Comparison of ENCODE assay signal across 26 mouse cellular contexts in genomic region chr11:7202206-7202605, GRCm38 (mm10). TPM values are rescaled to one million over a fixed set of nuclear protein-coding genes. Genes with fewer than 3 reads are reported as not detected.
DNase-seq lines count a peak whose midpoint lies in the region; ATAC-seq and TF ChIP-seq lines count a peak whose summit lies in the region.
"Had no signal": no experiment of that assay in that cellular context is flagged by ENCODE, and none has a peak within 500 bp of the region (broad histone marks: within the 10 kb centered on the region; RNA-seq: fewer than 3 reads in every experiment).

No protein-coding gene starts in this region.

- DNase-seq in embryonic facial prominence, embryonic 14.5 days (ENCODE audit: low spot score) = no peak
- DNase-seq in embryonic facial prominence, embryonic 10.5 days (ENCODE audit: low spot score) = no peak
- DNase-seq in lung, embryonic 14.5 days = peak; percentile 17
- DNase-seq in lung, postnatal 4 days = no peak
- peak; percentile 66 for DNase-seq in NIH3T3 (ENCODE audit: low read depth)
- DNase-seq: adrenal gland, adult 2 months; adrenal gland, postnatal 10 days; adrenal gland, postnatal 25 days; B cell, adult 2 months; cerebellum, adult 11 months; cerebellum, adult 18-20 months; cerebellum, adult 8-10 months; cerebellum, adult 9-11 months; cerebellum, postnatal 14 days; cerebellum, postnatal 36 days; embryo, embryonic 11 days had no signal

- no peaks in the 10 kb centered on the region for H3K9me3 ChIP-seq in embryonic facial prominence, embryonic 14.5 days (ENCODE audit: control insufficient read depth, low read length)
- no peaks in the 10 kb centered on the region for H3K9me3 ChIP-seq in embryonic facial prominence, embryonic 10.5 days
- H3K9me3 ChIP-seq in lung, embryonic 14.5 days (ENCODE audit: low read depth, low read length) = no peaks in the 10 kb centered on the region
- H3K9me3 ChIP-seq: embryonic facial prominence, embryonic 12.5 days; embryonic facial prominence, embryonic 15.5 days; forebrain, embryonic 10.5 days; forebrain, embryonic 12.5 days had no signal

- no peaks in the 10 kb centered on the region for H3K4me1 ChIP-seq in embryonic facial prominence, embryonic 14.5 days (ENCODE audit: control insufficient read depth, insufficient read depth, low read length)
- peaks cover 10% of the 10 kb centered on the region for H3K4me1 ChIP-seq in embryonic facial prominence, embryonic 10.5 days
- no peaks in the 10 kb centered on the region for H3K4me1 ChIP-seq in lung, embryonic 14.5 days (ENCODE audit: insufficient read depth)
- H3K4me1 ChIP-seq: embryonic facial prominence, embryonic 12.5 days; embryonic facial prominence, embryonic 15.5 days had no signal

- H3K4me2 ChIP-seq in embryonic facial prominence, embryonic 14.5 days (ENCODE audit: low read depth, low read length) = no peak overlapping the region
- no peak overlapping the region for H3K4me2 ChIP-seq in lung, embryonic 14.5 days
- H3K4me2 ChIP-seq: embryonic facial prominence, embryonic 12.5 days; embryonic facial prominence, embryonic 15.5 days; forebrain, embryonic 12.5 days had no signal

- H3K9ac ChIP-seq in embryonic facial prominence, embryonic 14.5 days (ENCODE audit: low read depth, low read length) = no peak overlapping the region
- no peak overlapping the region for H3K9ac ChIP-seq in lung, embryonic 14.5 days
- H3K9ac ChIP-seq: embryonic facial prominence, embryonic 12.5 days; embryonic facial prominence, embryonic 15.5 days; forebrain, embryonic 12.5 days had no signal

- no peak overlapping the region for H3K27ac ChIP-seq in embryonic facial prominence, embryonic 14.5 days (replicated peaks; ENCODE audit: low read depth, low read length)
- H3K27ac ChIP-seq in embryonic facial prominence, embryonic 10.5 days (replicated peaks) = no peak overlapping the region
- no peak overlapping the region for H3K27ac ChIP-seq in lung, embryonic 14.5 days (ENCODE audit: low read depth)
- H3K27ac ChIP-seq: embryonic facial prominence, embryonic 12.5 days; embryonic facial prominence, embryonic 15.5 days; forebrain, embryonic 12.5 days had no signal

- H3K36me3 ChIP-seq in embryonic facial prominence, embryonic 14.5 days (ENCODE audit: control insufficient read depth, insufficient read depth, low read length) = peaks cover 11% of the 10 kb centered on the region
- H3K36me3 ChIP-seq in embryonic facial prominence, embryonic 10.5 days (replicated peaks) = no peaks in the 10 kb centered on the region
- no peaks in the 10 kb centered on the region for H3K36me3 ChIP-seq in lung, embryonic 14.5 days (ENCODE audit: insufficient read depth)
- H3K36me3 ChIP-seq: embryonic facial prominence, embryonic 12.5 days; forebrain, embryonic 10.5 days; forebrain, embryonic 12.5 days; G1E had no signal

- ATAC-seq in embryonic facial prominence, embryonic 14.5 days (ENCODE audit: low read depth) = peak; percentile 32; the same call in 1 of the 2 replicates
- ATAC-seq in lung, embryonic 14.5 days (ENCODE audit: insufficient read depth) = no peak
- ATAC-seq: CD4-positive, CD25-positive, alpha-beta regulatory T cell, adult 4 months; forebrain, embryonic 14.5 days; forebrain, embryonic 16.5 days had no signal

- 39% methylated on average over 7 of the region's 7 CpGs for WGBS in embryonic facial prominence, embryonic 14.5 days
- WGBS in embryonic facial prominence, embryonic 10.5 days = 75% methylated on average over 7 of the region's 7 CpGs
- 50% methylated on average over 7 of the region's 7 CpGs for WGBS in lung, embryonic 14.5 days

- no peak overlapping the region for H3K4me3 ChIP-seq in embryonic facial prominence, embryonic 14.5 days (ENCODE audit: low read depth, low read length)
- no peak overlapping the region for H3K4me3 ChIP-seq in embryonic facial prominence, embryonic 10.5 days
- no peak overlapping the region for H3K4me3 ChIP-seq in lung, embryonic 14.5 days (ENCODE audit: low read depth, low read length)
- H3K4me3 ChIP-seq: embryonic facial prominence, embryonic 12.5 days; embryonic facial prominence, embryonic 15.5 days; erythroblast, embryonic 14.5 days; forebrain, embryonic 10.5 days; forebrain, embryonic 12.5 days had no signal

- TF ChIP-seq CTCF in lung, embryonic 14.5 days (IDR thresholded peaks at IDR 0.05; ENCODE audit: low read depth) = no peak

- H3K27me3 ChIP-seq in embryonic facial prominence, embryonic 14.5 days (replicated peaks; ENCODE audit: control insufficient read depth, insufficient read depth, low read length) = no peaks in the 10 kb centered on the region
- H3K27me3 ChIP-seq in embryonic facial prominence, embryonic 10.5 days (replicated peaks; ENCODE audit: low read depth, poor library complexity, severe bottlenecking) = 0 out of 2 replicates have a peak, but pooled peaks cover 4% of the 10 kb centered on the region
- no peaks in the 10 kb centered on the region for H3K27me3 ChIP-seq in lung, embryonic 14.5 days (ENCODE audit: insufficient read depth, low read length)
- H3K27me3 ChIP-seq: embryonic facial prominence, embryonic 15.5 days; forebrain, embryonic 12.5 days had no signal

RNA-seq across cellular contexts. Expression of gene Igfbp1, which starts 4.6 kb away (rescaled TPM):
- 0.40 and 0.52 TPM in 2 replicates for polyA plus RNA-seq in embryonic facial prominence, embryonic 14.5 days (2014; fragmentation: Nextera tagmentation; extraction: Ambion mirVana)
- polyA plus RNA-seq in embryonic facial prominence, embryonic 10.5 days (2016; fragmentation: Nextera tagmentation; extraction: Ambion mirVana) = 0.12 TPM in 1 of 2 replicates, not detected in the other
- polyA plus RNA-seq in lung, embryonic 14.5 days (2014; fragmentation: Nextera tagmentation; extraction: Ambion mirVana) = 0.12 and 0.41 TPM in 2 replicates
- polyA plus RNA-seq: CD4-positive, CD25-positive, alpha-beta regulatory T cell, adult 4 months; forebrain, embryonic 12.5 days; G1E had no signal

RNA-seq across cellular contexts. Expression of gene Igfbp3, which starts 11.5 kb away (rescaled TPM):
- 258 and 266 TPM in 2 replicates for polyA plus RNA-seq in embryonic facial prominence, embryonic 14.5 days (2014; fragmentation: Nextera tagmentation; extraction: Ambion mirVana)
- 30.2 and 32.3 TPM in 2 replicates for polyA plus RNA-seq in embryonic facial prominence, embryonic 10.5 days (2016; fragmentation: Nextera tagmentation; extraction: Ambion mirVana)
- polyA plus RNA-seq in lung, embryonic 14.5 days (2014; fragmentation: Nextera tagmentation; extraction: Ambion mirVana) = 14.4 and 15.3 TPM in 2 replicates
- polyA plus RNA-seq: CD4-positive, CD25-positive, alpha-beta regulatory T cell, adult 4 months; G1E had no signal

RNA-seq across cellular contexts. Expression of gene Gm11985, which starts 13.8 kb away (rescaled TPM):
- not detected in 2 replicates for polyA plus RNA-seq in embryonic facial prominence, embryonic 14.5 days (2014; fragmentation: Nextera tagmentation; extraction: Ambion mirVana)
- polyA plus RNA-seq in embryonic facial prominence, embryonic 10.5 days (2016; fragmentation: Nextera tagmentation; extraction: Ambion mirVana) = 0.15 TPM in 1 of 2 replicates, not detected in the other
- not detected in 2 replicates for polyA plus RNA-seq in lung, embryonic 14.5 days (2014; fragmentation: Nextera tagmentation; extraction: Ambion mirVana)
- polyA plus RNA-seq: adrenal gland, adult 2 months; brain, embryonic 14.5 days; CD4-positive, CD25-positive, alpha-beta regulatory T cell, adult 4 months; embryonic facial prominence, embryonic 12.5 days; embryonic facial prominence, embryonic 15.5 days; erythroblast, embryonic 14.5 days; forebrain, embryonic 10.5 days; forebrain, embryonic 12.5 days; forebrain, embryonic 14.5 days; forebrain, embryonic 16.5 days; G1E had no signal

Comparison
In these comparisons a context has a peak if more than half of its experiments do, and no peak if none do; other contexts are left out.
1. DNase-seq: peak in lung, embryonic 14.5 days (single experiment) and NIH3T3 (single experiment); none in embryonic facial prominence, embryonic 14.5 days (single experiment), embryonic facial prominence, embryonic 10.5 days (single experiment) and lung, postnatal 4 days (0 of 2).